Mouse (Mus musculus) left cerebral cortex, adult 8-10 months (tissue): Measurements from ENCODE around the gene Ube2e1. TPM values are rescaled to one million over a fixed set of nuclear protein-coding genes. Genes with fewer than 3 reads are reported as not detected.
"Not testable (repeated sequence)": the region's sequence is repeated elsewhere in the genome, so short reads cannot be mapped to it uniquely, and the experiment has no call there.

Source experiments
- DNase-seq, 2 experiments: peaks; one replicate each; pipeline ENCODE4 v3.0.0; 2022; ENCODE audit warnings: low spot score in 2 of 2
- total RNA-seq, 4 experiments: library from RNA; stranded (reverse); gene quantifications; 2 replicates each; pipeline ENCODE4 v1.2.4; 2022

Ube2e1 gene
- total RNA-seq, 4 experiments from 2014 or later = 111 to 132 (median 115) TPM

GRCm38 (mm10) chr14:18326968-18327672 is 4.5 kb downstream of the Ube2e1 start:
- DNase-seq = peak in 1 of 2 experiments; percentile 12

GRCm38 (mm10) chr14:18317457-18318411 is 13.9 kb downstream of the Ube2e1 start:
- no peak for DNase-seq

- DNase-seq = no peak
Measured at GRCm38 (mm10) chr14:18304165-18304564, 27.5 kb downstream of the Ube2e1 start.

GRCm38 (mm10) chr14:18303262-18303661 is 28.4 kb downstream of the Ube2e1 start:
- peak; percentile 31 to 75 for DNase-seq

- no peak for DNase-seq
Measured at GRCm38 (mm10) chr14:18302750-18303149, 28.9 kb downstream of the Ube2e1 start.

GRCm38 (mm10) chr14:18301591-18301990 is 30.1 kb downstream of the Ube2e1 start:
- DNase-seq = no peak

GRCm38 (mm10) chr14:18300676-18301075 is 31.0 kb downstream of the Ube2e1 start:
- DNase-seq = no peak

GRCm38 (mm10) chr14:18298874-18299273 is 32.8 kb downstream of the Ube2e1 start:
- no peak for DNase-seq

GRCm38 (mm10) chr14:18297441-18297840 is 34.2 kb downstream of the Ube2e1 start:
- DNase-seq = no peak

GRCm38 (mm10) chr14:18292578-18292977 is 39.1 kb downstream of the Ube2e1 start:
- no peak for DNase-seq

GRCm38 (mm10) chr14:18292111-18292510 is 39.5 kb downstream of the Ube2e1 start:
- DNase-seq = no peak

- DNase-seq = no peak
Measured at GRCm38 (mm10) chr14:18287391-18287790, 44.3 kb downstream of the Ube2e1 start.

GRCm38 (mm10) chr14:18286441-18286840 is 45.2 kb downstream of the Ube2e1 start:
- DNase-seq = no peak

- DNase-seq = no peak
Measured at GRCm38 (mm10) chr14:18285476-18285875, 46.2 kb downstream of the Ube2e1 start.

- no peak for DNase-seq
Measured at GRCm38 (mm10) chr14:18284581-18284980, 47.1 kb downstream of the Ube2e1 start.

- no peak for DNase-seq
Measured at GRCm38 (mm10) chr14:18280375-18280774, 51.3 kb downstream of the Ube2e1 start.

- no peak for DNase-seq
Measured at GRCm38 (mm10) chr14:18274526-18274925, 57.1 kb downstream of the Ube2e1 start.

- DNase-seq = no peak
Measured at GRCm38 (mm10) chr14:18271666-18272065, 60.0 kb downstream of the Ube2e1 start.

- peak; percentile 92 to 99 for DNase-seq
Measured at GRCm38 (mm10) chr14:18270529-18271441, 60.9 kb downstream of the Ube2e1 start, which contains the start of the genes Nkiras1 and Rpl15. Gene Nkiras1 (plus strand): TSS chr14:18271136. Gene Rpl15 (minus strand): TSS chr14:18271391.

GRCm38 (mm10) chr14:18269947-18270528 is 61.6 kb downstream of the Ube2e1 start:
- not testable (repeated sequence) for DNase-seq

GRCm38 (mm10) chr14:18263427-18263826 is 68.2 kb downstream of the Ube2e1 start:
- no peak for DNase-seq
